Mouse (Mus musculus) intestine, embryonic 15.5 days (tissue): ENCODE measurements at regions not wholly inside any gene's neighbourhood (a gene's known extent, or its start where the extent isn't known, plus 50 kb on each side); places are given as distances from the start of the nearest gene placed in this dataset.
A peak's percentile ranks its signal among the peaks of the same experiment; 100 is the strongest.

Experiments used
- ATAC-seq: fragments of 200-750 bp; cut with Nextera tagmentation; 2 replicates; pipeline ENCODE4 v1.8.0; 2017; ENCODE audit warnings: moderate TSS enrichment, moderate library complexity
- H3K27ac ChIP-seq: fragments of 300-500 bp; sonication (generic); 2 replicates; pipeline ENCODE4 v1.5.1; 2015; ENCODE audit warnings: mild to moderate bottlenecking, inconsistent platforms
- H3K27me3 ChIP-seq: fragments of 300-500 bp; sonication (generic); replicated peaks from 2 replicates; pipeline ENCODE4 v1.6.1; 2015; ENCODE audit warnings: inconsistent platforms
- H3K36me3 ChIP-seq: fragments of 300-500 bp; sonication (generic); 2 replicates; pipeline ENCODE4 v1.6.1; 2015; ENCODE audit warnings: inconsistent platforms
- H3K4me1 ChIP-seq: fragments of 300-500 bp; sonication (generic); replicated peaks from 2 replicates; pipeline ENCODE4 v1.6.1; 2015; ENCODE audit warnings: inconsistent platforms
- H3K4me2 ChIP-seq: fragments of 300-500 bp; sonication (generic); replicated peaks from 2 replicates; pipeline ENCODE4 v1.6.1; 2015; ENCODE audit warnings: mild to moderate bottlenecking, inconsistent platforms
- H3K4me3 ChIP-seq: fragments of 300-500 bp; sonication (generic); replicated peaks from 2 replicates; pipeline ENCODE4 v1.5.1; 2015; ENCODE audit warnings: inconsistent platforms
- H3K9ac ChIP-seq: fragments of 300-500 bp; sonication (generic); 2 replicates; pipeline ENCODE4 v1.6.1; 2015; ENCODE audit warnings: inconsistent platforms
- H3K9me3 ChIP-seq: fragments of 300-500 bp; sonication (generic); 2 replicates; pipeline ENCODE4 v1.6.1; 2016; ENCODE audit warnings: inconsistent platforms
- WGBS: fragments of 180-500 bp; shearing (Covaris S2); methylation state at CpG from one replicate; pipeline ENCODE4 v1.1.7; 2015; 5-methylcytosine and 5-hydroxymethylcytosine counted together

DNA sequence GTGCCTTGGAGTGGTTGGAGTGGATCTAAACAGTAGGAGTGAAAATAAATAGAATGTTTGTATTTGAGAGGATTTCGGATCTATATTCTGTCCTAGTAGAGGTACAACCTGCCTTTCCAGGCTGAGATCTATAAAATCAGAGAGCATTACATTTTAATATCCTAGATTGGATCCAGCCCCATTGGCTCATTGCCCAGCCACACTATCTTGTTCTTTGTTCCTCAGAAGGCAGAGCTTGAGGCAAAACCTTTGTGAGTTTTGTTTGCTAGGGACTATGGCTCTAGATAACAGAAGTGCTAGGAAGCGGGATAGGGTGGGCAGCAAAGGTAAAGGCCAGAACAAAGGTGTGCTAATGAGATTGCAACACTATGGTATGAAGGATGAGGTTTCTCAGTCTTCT is 78.7 kb upstream of the Cntln start:
- ATAC-seq = no peak
- H3K4me3 ChIP-seq = no peak overlapping the region
- no peaks in the 10 kb centered on the region for H3K9me3 ChIP-seq
- no peaks in the 10 kb centered on the region for H3K4me1 ChIP-seq
- no peak overlapping the region for H3K4me2 ChIP-seq
- H3K27me3 ChIP-seq = no peaks in the 10 kb centered on the region
- WGBS = 84% methylated on average over 2 of the region's 2 CpGs
- H3K9ac ChIP-seq = no peak overlapping the region
- no peak overlapping the region for H3K27ac ChIP-seq
- no peaks in the 10 kb centered on the region for H3K36me3 ChIP-seq

DNA sequence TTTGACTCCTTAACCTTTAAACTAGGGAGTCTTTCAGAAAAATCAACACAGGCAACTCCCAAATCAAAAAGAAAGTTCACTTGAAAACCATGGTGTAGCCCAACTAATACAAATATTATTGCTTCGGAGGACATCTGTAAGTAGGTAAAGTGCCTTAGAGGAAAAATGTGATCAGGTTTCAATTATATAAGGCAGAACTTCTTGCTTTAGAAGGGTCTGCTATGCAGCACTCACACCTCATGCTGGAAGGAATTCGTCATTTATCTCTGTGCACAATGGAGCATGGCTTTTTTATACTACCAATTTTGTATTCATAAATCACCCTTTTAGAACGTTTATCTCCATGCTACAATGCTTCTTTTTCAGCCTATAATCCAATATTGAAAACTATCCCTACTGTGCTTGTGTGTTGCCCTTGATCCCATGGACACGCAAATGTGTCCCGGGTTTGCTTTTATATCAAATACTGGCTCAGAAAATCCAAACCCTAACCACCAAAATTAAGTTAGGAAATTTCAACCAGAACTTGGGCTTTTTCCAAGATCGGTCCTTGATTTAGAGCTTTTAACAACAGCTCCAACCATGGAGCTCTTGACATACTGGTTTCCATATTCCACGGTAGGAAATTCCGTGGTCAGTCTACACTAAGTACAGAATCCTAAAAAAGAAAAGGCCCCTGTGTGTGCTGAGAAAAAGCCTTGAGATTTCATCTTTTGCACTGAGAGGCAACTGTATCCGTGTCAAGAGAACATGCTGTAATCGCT is 90.8 kb upstream of the Cntln start:
- H3K27ac ChIP-seq = no peak overlapping the region
- H3K27me3 ChIP-seq = no peaks in the 10 kb centered on the region
- no peak for ATAC-seq
- H3K9ac ChIP-seq = no peak overlapping the region
- WGBS = 79% methylated on average over 10 of the region's 10 CpGs
- no peaks in the 10 kb centered on the region for H3K9me3 ChIP-seq
- H3K36me3 ChIP-seq = no peaks in the 10 kb centered on the region
- H3K4me2 ChIP-seq = no peak overlapping the region
- no peaks in the 10 kb centered on the region for H3K4me1 ChIP-seq
- no peak overlapping the region for H3K4me3 ChIP-seq

DNA sequence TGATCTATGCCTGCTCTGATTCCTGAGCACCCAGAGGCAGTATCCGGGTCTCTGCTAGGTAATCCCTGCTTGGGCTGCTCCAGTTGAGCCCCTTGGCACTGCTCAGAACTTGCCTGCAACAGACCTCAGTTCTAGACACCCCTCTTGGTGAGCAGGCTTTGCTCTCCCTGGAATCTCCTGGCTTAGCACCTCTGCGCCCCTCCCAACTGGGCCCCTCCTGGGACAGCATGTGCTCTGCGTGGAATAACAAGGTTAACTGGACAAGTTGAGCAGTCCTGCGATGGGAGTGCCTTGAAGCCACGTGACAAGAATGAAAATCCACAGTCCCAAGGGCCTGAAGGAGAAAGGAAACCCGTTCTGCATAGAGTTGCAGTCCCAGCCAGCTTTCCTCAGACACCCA is 97.5 kb upstream of the Cntln start:
- no peaks in the 10 kb centered on the region for H3K4me1 ChIP-seq
- no peaks in the 10 kb centered on the region for H3K27me3 ChIP-seq
- H3K9ac ChIP-seq = no peak overlapping the region
- no peak overlapping the region for H3K27ac ChIP-seq
- no peak for ATAC-seq
- H3K4me2 ChIP-seq = no peak overlapping the region
- H3K36me3 ChIP-seq = no peaks in the 10 kb centered on the region
- H3K4me3 ChIP-seq = no peak overlapping the region
- no peaks in the 10 kb centered on the region for H3K9me3 ChIP-seq
- WGBS = 59% methylated on average over 6 of the region's 6 CpGs

DNA sequence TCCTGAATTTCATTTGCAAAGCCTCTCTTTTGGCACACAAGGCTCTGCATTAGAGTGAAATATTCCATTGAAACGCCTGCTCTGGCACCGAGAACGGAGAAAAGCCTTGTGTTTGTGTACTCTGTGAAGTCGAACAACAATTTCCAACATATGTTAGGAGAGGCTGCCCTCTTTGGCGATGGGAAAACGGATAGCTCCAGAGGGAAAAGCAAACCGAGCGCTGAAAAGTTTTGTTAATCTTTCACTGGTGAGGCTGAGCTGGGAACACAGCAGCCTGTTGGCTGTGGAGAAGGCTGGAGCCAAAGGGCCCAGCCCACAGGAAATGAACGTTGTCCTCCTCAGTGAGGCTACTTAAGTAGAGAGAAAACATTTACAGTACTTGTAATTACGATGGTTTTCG is 93.1 kb upstream of the Bnc2 start:
- Histone ChIP-seq H3K9me3 (no peaks in the 10 kb centered on the region), H3K9ac (no peak overlapping the region), H3K4me2 (peak overlapping the region; percentile 50), H3K27me3 (no peaks in the 10 kb centered on the region), H3K36me3 (no peaks in the 10 kb centered on the region), H3K4me1 (no peaks in the 10 kb centered on the region), H3K27ac (no peak overlapping the region), H3K4me3 (no peak overlapping the region)
- 8% methylated on average over 11 of the region's 11 CpGs for WGBS
- peak; percentile 78 for ATAC-seq

DNA sequence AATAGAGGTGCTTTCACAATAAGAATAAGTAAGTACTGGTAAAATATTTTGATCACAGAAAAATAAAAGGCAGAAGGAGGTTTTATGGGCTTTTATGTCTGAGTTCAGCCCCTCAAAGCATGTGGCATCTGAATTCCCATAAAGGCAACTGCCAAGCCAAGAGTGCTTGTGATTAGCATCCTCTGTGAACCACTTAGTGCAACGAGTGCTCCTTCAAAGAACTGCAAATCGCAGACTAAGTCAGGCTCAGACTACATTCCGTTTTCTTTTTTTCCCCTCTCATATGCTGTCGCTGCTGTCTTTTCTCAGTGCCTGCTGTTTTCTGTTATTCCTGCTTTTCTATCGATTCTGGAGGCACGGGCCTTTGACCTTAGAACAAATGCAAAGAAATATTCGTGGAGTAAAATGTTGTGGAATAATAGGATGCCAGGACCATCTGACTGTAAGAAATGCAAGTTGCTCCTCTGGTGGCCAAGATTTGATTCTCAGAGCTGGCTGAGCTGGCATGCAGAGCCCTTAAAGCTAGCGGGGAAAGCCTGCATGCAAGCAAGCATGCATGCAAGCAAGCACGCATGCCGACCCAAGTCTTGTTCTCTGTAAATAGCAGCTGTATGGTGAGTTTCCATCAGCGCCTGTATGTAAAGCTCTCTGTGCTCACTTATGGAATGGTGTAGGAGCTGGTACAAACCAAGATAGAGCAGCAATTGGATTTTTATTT is 91.8 kb upstream of the Bnc2 start:
- no peak for ATAC-seq
- no peak overlapping the region for H3K4me2 ChIP-seq
- H3K9ac ChIP-seq = no peak overlapping the region
- H3K9me3 ChIP-seq = no peaks in the 10 kb centered on the region
- WGBS = 68% methylated on average over 11 of the region's 11 CpGs
- H3K4me1 ChIP-seq = no peaks in the 10 kb centered on the region
- H3K27ac ChIP-seq = no peak overlapping the region
- H3K27me3 ChIP-seq = no peaks in the 10 kb centered on the region
- no peak overlapping the region for H3K4me3 ChIP-seq
- no peaks in the 10 kb centered on the region for H3K36me3 ChIP-seq

DNA sequence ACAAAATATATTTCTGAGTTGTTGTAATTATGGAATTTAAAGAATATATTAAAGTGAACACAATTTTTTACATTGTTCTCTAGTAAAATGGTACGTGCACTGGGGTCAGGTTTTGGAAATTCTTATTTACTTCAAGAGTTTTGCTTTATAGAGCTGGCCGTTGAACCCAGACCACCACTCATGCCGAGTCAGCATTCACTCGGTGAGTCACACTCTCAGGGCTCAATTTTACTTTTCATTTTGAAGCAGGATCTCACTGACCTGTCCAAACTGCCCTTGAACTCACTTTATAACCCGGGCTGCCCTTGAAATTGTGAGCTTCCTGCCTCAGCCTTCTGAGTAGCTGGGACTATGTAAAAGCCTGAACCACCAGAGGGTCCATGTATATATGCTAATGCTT is 82.1 kb upstream of the Bnc2 start:
- Histone ChIP-seq H3K4me2 (no peak overlapping the region), H3K27ac (no peak overlapping the region), H3K9me3 (no peaks in the 10 kb centered on the region), H3K36me3 (no peaks in the 10 kb centered on the region), H3K9ac (no peak overlapping the region), H3K4me1 (no peaks in the 10 kb centered on the region), H3K27me3 (no peaks in the 10 kb centered on the region), H3K4me3 (no peak overlapping the region)
- 92% methylated on average over 5 of the region's 5 CpGs for WGBS
- ATAC-seq = no peak

DNA sequence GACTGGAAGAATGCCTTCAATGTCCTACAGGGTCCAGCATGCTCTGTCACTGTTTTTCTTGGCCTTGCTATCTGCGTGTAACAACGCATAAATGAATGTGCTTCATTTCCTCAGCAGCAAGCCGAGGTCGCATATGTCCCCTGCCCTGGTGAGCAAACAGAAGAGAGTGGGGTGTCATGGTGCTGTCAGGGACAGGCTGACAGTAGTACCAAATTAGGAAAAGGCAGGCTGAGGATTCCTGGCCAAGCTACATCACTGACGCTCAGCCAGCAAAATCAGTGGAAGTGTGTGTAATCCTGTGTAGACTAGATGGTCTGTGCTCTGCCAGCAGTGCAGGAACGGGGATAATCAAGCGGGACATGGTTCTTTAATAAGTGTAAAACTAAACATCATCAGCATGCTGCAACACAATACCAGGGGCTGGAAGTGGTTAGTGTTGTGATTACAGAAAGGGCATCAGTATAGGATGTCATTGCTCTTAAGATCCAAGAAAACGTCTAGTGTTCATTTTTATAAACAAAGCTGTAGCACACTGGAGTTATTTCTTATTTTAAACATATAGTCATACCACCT is 77.6 kb upstream of the Bnc2 start:
- H3K27ac ChIP-seq = no peak overlapping the region
- no peaks in the 10 kb centered on the region for H3K4me1 ChIP-seq
- ATAC-seq = no peak
- H3K4me2 ChIP-seq = no peak overlapping the region
- H3K9ac ChIP-seq = no peak overlapping the region
- no peaks in the 10 kb centered on the region for H3K9me3 ChIP-seq
- H3K36me3 ChIP-seq = no peaks in the 10 kb centered on the region
- H3K27me3 ChIP-seq = no peaks in the 10 kb centered on the region
- H3K4me3 ChIP-seq = no peak overlapping the region
- WGBS = 64% methylated on average over 8 of the region's 8 CpGs

DNA sequence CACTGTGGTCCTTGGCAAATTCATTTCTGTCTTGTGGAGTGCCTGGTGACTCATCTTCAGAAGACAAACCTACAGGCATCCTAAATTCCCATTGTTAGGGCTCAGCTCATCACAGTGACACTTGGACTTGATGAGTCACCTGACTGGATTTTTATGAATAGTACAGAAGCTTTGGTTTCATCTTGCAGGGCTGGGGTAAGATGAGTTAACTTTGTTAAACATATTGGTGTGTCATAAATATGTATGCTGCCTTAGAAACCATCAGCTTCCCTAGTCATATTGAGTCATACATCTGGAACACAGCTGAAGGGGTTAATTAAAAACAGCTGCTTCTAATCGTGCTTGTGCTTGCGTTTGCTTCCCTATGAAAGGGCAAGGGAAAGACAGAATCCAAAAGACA is 66.2 kb upstream of the Bnc2 start:
- Histone ChIP-seq H3K9me3 (no peaks in the 10 kb centered on the region), H3K9ac (no peak overlapping the region), H3K4me3 (no peak overlapping the region), H3K4me1 (no peaks in the 10 kb centered on the region), H3K27me3 (no peaks in the 10 kb centered on the region), H3K4me2 (no peak overlapping the region), H3K27ac (no peak overlapping the region), H3K36me3 (no peaks in the 10 kb centered on the region)
- WGBS = 37% methylated on average over 2 of the region's 2 CpGs
- ATAC-seq = no peak

DNA sequence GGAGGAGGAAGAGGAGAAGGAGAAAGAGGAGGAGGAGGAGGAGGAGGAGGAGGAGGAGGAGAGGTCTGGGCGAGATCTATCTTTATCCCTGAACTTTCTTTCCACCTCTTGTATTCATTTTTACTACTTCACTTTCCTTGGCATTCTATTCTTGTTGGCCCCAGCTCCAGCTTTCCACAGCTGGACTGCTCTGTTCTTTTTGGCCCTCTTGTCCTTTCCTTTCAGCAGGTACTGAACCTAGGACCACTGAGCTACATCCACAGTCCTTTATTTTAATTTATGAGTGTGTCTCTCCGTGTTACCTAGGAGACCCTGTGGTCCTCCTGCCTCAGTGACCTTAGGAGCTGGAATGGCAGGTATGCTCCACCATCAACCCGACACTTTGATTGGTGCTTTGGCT is 65.7 kb upstream of the Bnc2 start:
- Histone ChIP-seq H3K4me2 (no peak overlapping the region), H3K27me3 (no peaks in the 10 kb centered on the region), H3K4me3 (no peak overlapping the region), H3K4me1 (no peaks in the 10 kb centered on the region), H3K9me3 (no peaks in the 10 kb centered on the region), H3K36me3 (no peaks in the 10 kb centered on the region), H3K27ac (no peak overlapping the region), H3K9ac (no peak overlapping the region)
- ATAC-seq = no peak
- 76% methylated on average over 3 of the region's 3 CpGs for WGBS
